Mouse (Mus musculus) embryonic facial prominence, embryonic 15.5 days (tissue): ENCODE measurements around the gene Tada2b. TPM values are rescaled to one million over a fixed set of nuclear protein-coding genes. Genes with fewer than 3 reads are reported as not detected.

Experiments
- ATAC-seq: fragments of 200-750 bp; cut with Nextera tagmentation; 2 replicates; pipeline ENCODE4 v1.8.0; 2017; ENCODE audit warnings: low read depth, moderate TSS enrichment; ENCODE audit not compliant: insufficient number of reproducible peaks, low FRiP score, low TSS enrichment
- H3K27ac ChIP-seq: fragments of 300-500 bp; sonication (generic); replicated peaks from 2 replicates; pipeline ENCODE4 v1.5.1; 2015; ENCODE audit warnings: mild to moderate bottlenecking, inconsistent platforms
- H3K27me3 ChIP-seq: fragments of 300-500 bp; sonication (generic); 2 replicates; pipeline ENCODE4 v1.6.1; 2015; ENCODE audit warnings: inconsistent platforms
- H3K36me3 ChIP-seq: fragments of 300-500 bp; sonication (generic); 2 replicates; pipeline ENCODE4 v1.6.1; 2015; ENCODE audit warnings: mild to moderate bottlenecking, inconsistent platforms
- H3K4me1 ChIP-seq: fragments of 300-500 bp; sonication (generic); 2 replicates; pipeline ENCODE4 v1.6.1; 2015; ENCODE audit warnings: inconsistent platforms
- H3K4me2 ChIP-seq: fragments of 300-500 bp; sonication (generic); replicated peaks from 2 replicates; pipeline ENCODE4 v1.6.1; 2015; ENCODE audit warnings: mild to moderate bottlenecking, inconsistent platforms
- H3K4me3 ChIP-seq: fragments of 300-500 bp; sonication (generic); replicated peaks from 2 replicates; pipeline ENCODE4 v1.5.1; 2015; ENCODE audit warnings: mild to moderate bottlenecking, inconsistent platforms
- H3K9ac ChIP-seq: fragments of 300-500 bp; sonication (generic); 2 replicates; pipeline ENCODE4 v1.6.1; 2015; ENCODE audit warnings: inconsistent platforms
- H3K9me3 ChIP-seq: fragments of 300-500 bp; sonication (generic); replicated peaks from 2 replicates; pipeline ENCODE4 v1.6.1; 2016; ENCODE audit warnings: inconsistent platforms
- WGBS: fragments of 180-500 bp; shearing (Covaris S2); methylation state at CpG from one replicate; pipeline ENCODE4 v1.1.7; 2015; 5-methylcytosine and 5-hydroxymethylcytosine counted together
- polyA plus RNA-seq: library from polyadenylated mRNA; unstranded; fragments of >200 nt; fragmentation: Nextera tagmentation; extraction: Ambion mirVana; gene quantifications from 2 replicates; pipeline ENCODE4 v1.2.1, GENCODE M21; 2015

Tada2b gene
- polyA plus RNA-seq = 1.8 and 2.3 TPM in 2 replicates

- H3K4me1 ChIP-seq = peaks cover 31% of the 10 kb centered on the region
- peaks cover 15% of the 10 kb centered on the region for H3K27me3 ChIP-seq
- peak within 1 kb of the TSS; percentile 69; the same call in 1 of the 2 replicates for H3K27ac ChIP-seq
These were observed at the start of gene Tada2b, which contains the start of gene Ccdc96 for GRCm38 (mm10) chr5:36484171-36484990. TSS of gene Tada2b (minus strand) at chr5:36484285. TSS of gene Ccdc96 (plus strand) at chr5:36484588.

GRCm38 (mm10) chr5:36530129-36530751, 46.2 kb upstream of the Tada2b start:
- Histone ChIP-seq H3K27me3 (no peaks in the 10 kb centered on the region), H3K36me3 (peaks cover 11% of the 10 kb centered on the region), H3K4me2 (peak overlapping the region; percentile 74), H3K9me3 (no peaks in the 10 kb centered on the region), H3K9ac (peak overlapping the region; percentile 73), H3K4me3 (peak overlapping the region; percentile 73), H3K4me1 (peaks cover 21% of the 10 kb centered on the region), H3K27ac (peak overlapping the region; percentile 83)
- WGBS = 0% methylated on average over 28 of the region's 28 CpGs
- peak; percentile 95 for ATAC-seq

More at GRCm38 (mm10) chr5:36484171-36484990, at the start of gene Tada2b, which contains the start of gene Ccdc96:
- Histone ChIP-seq H3K4me2 (peak within 1 kb of the TSS; percentile 98), H3K9me3 (no peaks in the 10 kb centered on the region), H3K9ac (peak within 1 kb of the TSS; percentile 82), H3K36me3 (no peaks in the 10 kb centered on the region), H3K4me3 (peak within 1 kb of the TSS; percentile 92)
- ATAC-seq = peak; percentile 99
- under 1% methylated on average over 93 of the region's 97 CpGs for WGBS

DNA sequence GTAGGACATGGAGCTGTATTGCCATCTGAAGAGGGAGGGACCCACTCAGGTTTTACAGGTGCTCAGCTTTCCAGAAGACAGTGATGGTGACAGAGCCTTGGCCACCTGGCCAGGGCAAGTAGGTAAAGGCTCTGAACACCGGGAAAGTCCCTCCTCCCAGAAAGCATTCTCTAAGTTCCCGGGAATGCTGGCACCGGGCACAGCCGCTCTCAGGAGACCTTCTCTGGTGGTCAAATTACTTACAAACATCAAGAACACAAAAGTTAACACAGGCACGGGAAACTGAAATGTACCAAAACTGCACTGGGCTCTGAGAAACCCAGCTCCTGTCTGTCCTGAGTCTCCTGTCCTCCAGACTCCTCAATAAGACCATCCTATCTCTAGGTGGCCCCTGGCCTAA, 45.6 kb upstream of the Tada2b start:
- no peak for ATAC-seq
- H3K4me2 ChIP-seq = peak overlapping the region; percentile 74
- H3K27ac ChIP-seq = peak overlapping the region; percentile 83
- H3K4me1 ChIP-seq = peaks cover 21% of the 10 kb centered on the region
- 3% methylated on average over 5 of the region's 5 CpGs for WGBS
- no peaks in the 10 kb centered on the region for H3K9me3 ChIP-seq
- H3K4me3 ChIP-seq = peak overlapping the region; percentile 73
- H3K36me3 ChIP-seq = peaks cover 15% of the 10 kb centered on the region
- H3K9ac ChIP-seq = peak overlapping the region; percentile 73
- H3K27me3 ChIP-seq = no peaks in the 10 kb centered on the region

GRCm38 (mm10) chr5:36526921-36527320, 42.8 kb upstream of the Tada2b start:
- 89% methylated on average over 2 of the region's 2 CpGs for WGBS
- H3K27me3 ChIP-seq = no peaks in the 10 kb centered on the region
- ATAC-seq = no peak

GRCm38 (mm10) chr5:36526274-36526673, 42.2 kb upstream of the Tada2b start:
- H3K9ac ChIP-seq = no peak overlapping the region
- 78% methylated on average over 5 of the region's 5 CpGs for WGBS
- H3K36me3 ChIP-seq = peaks cover 29% of the 10 kb centered on the region
- H3K27me3 ChIP-seq = no peaks in the 10 kb centered on the region
- H3K27ac ChIP-seq = no peak overlapping the region
- H3K9me3 ChIP-seq = no peaks in the 10 kb centered on the region
- ATAC-seq = no peak
- no peak overlapping the region for H3K4me3 ChIP-seq
- no peak overlapping the region for H3K4me2 ChIP-seq
- H3K4me1 ChIP-seq = peaks cover 21% of the 10 kb centered on the region

More at GRCm38 (mm10) chr5:36526921-36527320, 42.8 kb upstream of the Tada2b start:
- H3K9me3 ChIP-seq = no peaks in the 10 kb centered on the region
- H3K27ac ChIP-seq = no peak overlapping the region
- H3K36me3 ChIP-seq = peaks cover 23% of the 10 kb centered on the region
- peaks cover 21% of the 10 kb centered on the region for H3K4me1 ChIP-seq
- H3K4me3 ChIP-seq = no peak overlapping the region
- no peak overlapping the region for H3K9ac ChIP-seq
- no peak overlapping the region for H3K4me2 ChIP-seq

- 70% methylated on average over 2 of the region's 2 CpGs for WGBS
- Histone ChIP-seq H3K4me1 (peaks cover 21% of the 10 kb centered on the region), H3K9me3 (no peaks in the 10 kb centered on the region), H3K4me2 (no peak overlapping the region), H3K27me3 (no peaks in the 10 kb centered on the region), H3K4me3 (no peak overlapping the region), H3K9ac (no peak overlapping the region), H3K27ac (no peak overlapping the region), H3K36me3 (peaks cover 38% of the 10 kb centered on the region)
- no peak for ATAC-seq
These were observed 41.1 kb upstream of the Tada2b start for GRCm38 (mm10) chr5:36525216-36525615.

GRCm38 (mm10) chr5:36523219-36523703, 39.2 kb upstream of the Tada2b start:
- Histone ChIP-seq H3K4me1 (peaks cover 5% of the 10 kb centered on the region; the same call in 1 of the 2 replicates), H3K27ac (no peak overlapping the region), H3K4me2 (no peak overlapping the region), H3K4me3 (no peak overlapping the region), H3K9ac (no peak overlapping the region), H3K9me3 (no peaks in the 10 kb centered on the region), H3K27me3 (no peaks in the 10 kb centered on the region), H3K36me3 (peaks cover 58% of the 10 kb centered on the region)
- 74% methylated on average over 5 of the region's 5 CpGs for WGBS
- no peak for ATAC-seq

DNA sequence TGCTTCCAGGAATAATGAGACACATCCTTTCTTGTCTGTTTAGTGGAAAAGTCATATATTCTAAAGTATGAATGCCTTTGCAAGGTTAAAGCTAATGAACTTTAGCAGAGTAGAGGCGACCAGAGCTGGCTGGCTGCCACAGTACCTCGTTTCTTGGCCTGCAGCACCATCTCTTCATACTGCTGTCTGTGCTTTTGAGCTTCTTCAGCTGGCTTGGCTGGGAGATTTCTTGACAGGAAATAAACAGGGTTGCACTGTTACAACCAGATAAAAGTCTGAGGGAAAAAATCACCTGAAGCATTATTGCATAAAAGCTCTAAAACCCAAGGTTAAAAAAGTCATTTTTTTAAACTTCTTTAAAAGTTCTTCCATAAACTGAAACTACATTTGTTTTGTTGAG, 38.7 kb upstream of the Tada2b start:
- no peak overlapping the region for H3K4me3 ChIP-seq
- H3K36me3 ChIP-seq = peaks cover 62% of the 10 kb centered on the region
- H3K27me3 ChIP-seq = no peaks in the 10 kb centered on the region
- H3K27ac ChIP-seq = no peak overlapping the region
- H3K4me1 ChIP-seq = peaks cover under 1% of the 10 kb centered on the region; the same call in 1 of the 2 replicates
- H3K4me2 ChIP-seq = no peak overlapping the region
- ATAC-seq = no peak
- H3K9ac ChIP-seq = no peak overlapping the region
- H3K9me3 ChIP-seq = no peaks in the 10 kb centered on the region
- WGBS = 68% methylated on average over 2 of the region's 2 CpGs

GRCm38 (mm10) chr5:36519751-36520150, 35.7 kb upstream of the Tada2b start:
- H3K4me2 ChIP-seq = no peak overlapping the region
- H3K27ac ChIP-seq = no peak overlapping the region
- ATAC-seq = no peak
- no peaks in the 10 kb centered on the region for H3K4me1 ChIP-seq
- no peak overlapping the region for H3K4me3 ChIP-seq
- H3K27me3 ChIP-seq = no peaks in the 10 kb centered on the region
- H3K9ac ChIP-seq = no peak overlapping the region
- H3K36me3 ChIP-seq = peaks cover 74% of the 10 kb centered on the region
- 87% methylated on average over 3 of the region's 3 CpGs for WGBS
- H3K9me3 ChIP-seq = no peaks in the 10 kb centered on the region

- Histone ChIP-seq H3K9me3 (no peaks in the 10 kb centered on the region), H3K27me3 (no peaks in the 10 kb centered on the region), H3K4me2 (no peak overlapping the region), H3K36me3 (peaks cover 85% of the 10 kb centered on the region), H3K9ac (no peak overlapping the region), H3K4me1 (no peaks in the 10 kb centered on the region), H3K4me3 (no peak overlapping the region), H3K27ac (no peak overlapping the region)
- WGBS = 64% methylated on average over 3 of the region's 3 CpGs
- no peak for ATAC-seq
These were observed 33.5 kb upstream of the Tada2b start for GRCm38 (mm10) chr5:36517596-36517995.

GRCm38 (mm10) chr5:36515558-36515957, 31.5 kb upstream of the Tada2b start:
- no peak for ATAC-seq
- H3K9me3 ChIP-seq = no peaks in the 10 kb centered on the region
- peaks cover 86% of the 10 kb centered on the region for H3K36me3 ChIP-seq
- no peak overlapping the region for H3K4me2 ChIP-seq
- no peaks in the 10 kb centered on the region for H3K4me1 ChIP-seq
- H3K4me3 ChIP-seq = no peak overlapping the region
- H3K27me3 ChIP-seq = no peaks in the 10 kb centered on the region
- 75% methylated on average over 5 of the region's 5 CpGs for WGBS
- H3K9ac ChIP-seq = no peak overlapping the region
- no peak overlapping the region for H3K27ac ChIP-seq
